Mouse (Mus musculus) spleen, adult 12 weeks (tissue): ENCODE measurements around the gene Pdik1l.
"Not testable (repeated sequence)": the region's sequence is repeated elsewhere in the genome, so short reads cannot be mapped to it uniquely, and the experiment has no call there.

ENCODE experiments used
- DNase-seq: peaks from one replicate; pipeline ENCODE4 v3.0.0; 2022; ENCODE audit warnings: low spot score

Pdik1l gene

DNA sequence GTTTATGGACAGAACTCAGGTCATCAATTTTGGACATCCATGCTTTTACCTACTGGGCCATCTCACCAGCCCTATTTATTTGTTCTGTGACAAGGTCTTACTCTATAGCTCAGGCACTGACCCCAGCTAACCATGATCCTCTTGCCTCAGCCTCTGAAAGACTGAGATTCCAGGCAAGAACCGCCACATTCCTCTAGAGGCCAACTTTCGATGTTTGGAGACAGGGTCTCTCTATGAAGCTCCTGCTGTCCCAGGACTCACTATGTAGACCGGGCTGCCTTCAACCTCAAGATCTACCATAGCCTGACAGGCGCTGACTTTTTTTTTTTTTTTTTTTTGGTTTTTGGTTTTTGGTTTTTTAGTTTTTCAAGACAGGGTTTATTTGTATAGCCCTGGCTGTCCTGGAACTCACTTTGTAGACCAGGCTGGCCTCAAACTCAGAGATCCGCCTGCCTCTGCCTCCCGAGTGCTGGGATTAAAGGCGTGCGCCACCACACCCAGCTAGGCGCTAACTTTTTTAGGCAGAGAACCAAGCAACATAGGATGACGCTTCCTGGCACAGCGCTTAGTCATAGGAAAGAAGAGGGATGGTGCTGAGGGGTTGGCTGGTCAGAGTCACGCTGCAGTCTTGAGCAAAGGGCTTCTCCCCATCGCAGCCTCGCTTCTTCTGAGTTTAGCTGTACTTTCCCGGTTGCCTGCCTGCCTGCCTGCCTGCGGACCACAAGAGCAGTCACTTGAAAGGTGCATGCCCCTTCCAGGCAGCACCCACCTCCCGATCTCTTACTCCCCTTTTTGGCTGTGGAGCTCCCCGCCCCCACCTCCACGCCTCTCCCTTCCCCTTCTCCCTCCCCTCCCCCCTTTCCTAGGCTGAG, 11.2 kb upstream of the Pdik1l start:
- DNase-seq = no peak

DNA sequence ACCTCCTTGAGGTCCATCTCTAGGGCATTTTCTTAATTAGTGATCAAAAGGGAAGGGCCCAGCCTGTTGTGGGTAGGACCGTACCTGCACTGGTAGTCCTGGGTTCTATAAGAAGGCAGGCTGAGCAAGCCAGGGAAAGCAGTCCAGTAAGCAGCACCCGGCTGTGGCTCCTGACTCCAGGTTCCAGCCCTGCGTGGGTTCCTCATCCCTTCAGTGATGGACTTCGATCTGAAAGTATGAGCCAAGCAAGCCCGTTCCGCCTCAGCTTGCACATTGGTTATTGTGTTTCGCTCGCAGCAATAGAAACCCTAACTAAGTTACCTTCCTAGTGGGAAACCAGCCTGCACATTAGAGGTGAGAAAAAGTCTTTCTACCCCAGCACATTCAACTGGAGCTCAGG, 9.7 kb upstream of the Pdik1l start:
- DNase-seq = no peak

DNA sequence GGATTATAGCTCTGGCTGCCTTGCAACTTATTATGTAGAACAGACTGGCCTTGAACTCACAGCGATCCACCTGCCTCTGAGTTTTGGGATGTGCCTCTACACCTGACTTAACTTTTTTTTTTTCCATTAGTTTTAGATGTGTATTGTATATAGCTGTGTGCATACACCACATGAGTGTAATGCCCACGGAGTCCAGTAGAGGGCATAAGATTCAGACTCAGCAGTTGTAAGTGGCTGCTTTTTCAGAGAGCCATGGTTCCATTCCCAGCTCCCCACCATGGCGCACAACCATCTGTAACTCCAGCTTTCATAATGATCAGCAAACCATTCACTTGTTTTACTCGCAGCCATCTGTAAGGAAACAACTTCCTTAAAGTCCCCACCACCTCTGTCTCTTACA, 8.8 kb upstream of the Pdik1l start:
- DNase-seq = no peak

DNA sequence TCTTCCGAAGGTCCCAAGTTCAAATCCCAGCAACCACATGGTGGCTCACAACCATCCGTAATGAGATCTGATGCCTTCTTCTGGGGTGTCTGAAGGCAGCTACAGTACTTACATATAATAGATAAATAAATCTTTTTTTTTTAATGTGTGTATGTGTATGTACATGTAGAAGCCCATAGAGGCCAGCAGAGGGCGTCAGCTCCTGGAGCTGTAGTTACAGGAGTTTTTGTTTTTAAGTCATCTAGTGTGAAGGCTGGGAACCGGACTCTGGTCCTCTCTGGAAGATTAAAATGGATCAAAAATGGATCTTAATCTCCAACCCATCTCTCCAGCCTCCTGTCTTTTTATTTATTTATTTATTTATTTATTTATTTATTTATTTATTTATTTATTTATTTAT, 8.4 kb upstream of the Pdik1l start:
- not testable (repeated sequence) for DNase-seq

DNA sequence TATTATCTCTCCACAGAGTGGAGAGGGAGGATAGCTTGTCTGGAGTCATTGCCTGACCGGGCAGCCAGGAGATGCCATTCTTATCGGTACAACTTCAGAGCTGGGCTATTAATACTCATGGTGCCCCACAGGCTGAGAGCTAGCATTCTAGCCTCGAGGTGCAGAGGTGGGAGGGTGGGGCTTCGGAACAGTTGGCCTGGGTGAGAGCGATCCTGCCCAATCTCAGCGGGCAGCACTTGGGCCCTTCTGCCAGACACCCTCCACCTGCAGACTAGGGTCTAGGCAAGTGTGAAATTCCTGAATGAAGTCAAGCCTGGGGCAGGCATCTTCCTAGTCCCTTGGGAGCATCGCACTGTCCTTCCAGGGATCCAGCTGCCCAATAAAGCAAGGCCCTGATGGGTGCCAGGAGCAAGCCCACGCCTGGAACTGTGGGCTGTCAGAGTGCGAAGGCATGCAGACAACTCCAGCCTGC, 6.0 kb upstream of the Pdik1l start:
- DNase-seq = no peak

DNA sequence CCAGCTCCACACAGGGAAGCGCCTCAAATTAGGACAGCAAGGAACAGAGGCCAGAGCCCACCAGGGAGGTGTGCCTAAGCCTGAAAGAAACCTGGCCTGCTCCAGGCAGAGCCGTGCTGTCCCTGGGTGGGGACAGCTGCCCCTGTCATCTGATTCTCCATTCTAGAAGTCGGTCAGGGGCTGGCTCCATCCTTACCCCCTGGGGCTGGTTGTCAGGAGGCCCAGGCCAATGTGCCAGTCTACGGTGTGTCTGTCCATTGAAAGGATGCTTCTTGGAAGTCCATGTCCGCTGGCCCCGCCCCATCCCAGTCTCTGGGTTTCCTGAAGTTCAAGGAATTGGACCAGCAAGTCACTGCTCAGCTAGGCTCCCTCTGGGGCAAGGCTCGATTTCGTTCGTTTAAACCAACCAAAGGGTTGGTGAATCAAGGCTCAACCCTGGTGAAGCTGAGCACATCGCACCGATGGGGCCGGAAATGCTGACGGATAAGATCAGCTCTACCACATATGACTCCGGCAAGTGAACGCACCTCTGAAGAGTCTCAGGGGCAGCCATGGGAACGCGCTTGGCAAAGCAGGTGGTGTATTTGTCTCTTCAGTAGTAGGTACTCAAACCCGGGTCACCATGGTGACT, 5.5 kb upstream of the Pdik1l start:
- no peak for DNase-seq

DNA sequence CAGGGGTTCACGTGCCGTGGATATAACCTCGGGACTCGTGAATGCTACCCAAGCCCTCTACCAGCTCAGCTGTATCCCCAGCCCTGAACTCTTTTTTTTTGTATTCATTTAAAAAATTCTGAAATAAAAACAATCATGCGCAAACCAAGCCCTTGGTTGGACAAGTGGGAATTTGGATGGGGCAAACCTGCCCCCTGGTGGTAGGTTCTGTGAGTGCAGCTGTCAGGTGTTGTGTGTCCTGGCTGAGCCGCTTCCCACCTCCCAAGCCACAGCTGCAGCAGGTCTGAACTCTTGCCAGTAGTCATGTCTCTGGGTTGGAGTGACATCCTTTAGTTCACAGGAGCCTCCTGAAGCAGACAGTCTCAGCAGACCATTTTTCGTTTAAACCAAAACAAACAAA, 4.4 kb upstream of the Pdik1l start:
- peak; percentile 68 for DNase-seq

DNA sequence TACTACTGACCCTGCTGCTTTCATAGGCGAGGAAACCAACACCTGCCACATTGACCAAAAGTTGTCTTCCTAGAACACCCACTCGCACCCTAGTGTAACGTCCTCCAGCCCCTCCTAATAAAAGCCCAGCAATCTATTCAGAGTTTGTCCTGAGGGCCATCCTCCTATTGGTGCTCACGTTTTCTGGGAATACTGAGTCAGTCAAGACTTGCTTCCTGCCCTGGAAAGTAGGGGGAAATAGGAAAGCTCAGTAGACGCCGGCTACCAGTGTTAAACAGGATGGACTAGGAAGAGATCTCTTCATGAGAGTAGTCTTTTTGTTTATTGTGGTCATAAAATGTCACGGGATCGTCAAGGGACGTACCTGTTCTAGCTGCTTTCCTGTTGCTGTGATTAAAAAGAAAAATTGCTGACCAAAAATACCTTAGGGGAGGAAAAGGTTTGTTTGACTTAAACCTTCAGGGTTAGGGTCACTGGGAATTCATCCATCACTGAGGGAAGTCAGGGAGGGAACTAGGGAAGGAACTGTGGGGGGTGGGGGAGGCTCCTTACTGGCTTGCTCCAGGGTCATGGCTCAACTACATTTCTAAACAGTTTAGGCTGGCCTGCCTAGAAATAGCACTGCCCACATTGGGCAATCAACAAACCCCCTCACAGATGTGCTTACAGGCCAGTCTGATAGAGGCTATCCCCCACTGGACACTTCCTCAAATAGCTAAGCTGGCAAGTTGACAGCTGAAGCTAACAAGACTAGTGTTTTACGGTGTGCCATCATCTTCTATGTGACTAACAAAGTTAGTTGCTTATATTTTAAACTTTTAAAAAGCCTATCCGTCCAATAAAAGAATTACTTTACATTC, 932 bp upstream of the Pdik1l start:
- DNase-seq = no peak

DNA sequence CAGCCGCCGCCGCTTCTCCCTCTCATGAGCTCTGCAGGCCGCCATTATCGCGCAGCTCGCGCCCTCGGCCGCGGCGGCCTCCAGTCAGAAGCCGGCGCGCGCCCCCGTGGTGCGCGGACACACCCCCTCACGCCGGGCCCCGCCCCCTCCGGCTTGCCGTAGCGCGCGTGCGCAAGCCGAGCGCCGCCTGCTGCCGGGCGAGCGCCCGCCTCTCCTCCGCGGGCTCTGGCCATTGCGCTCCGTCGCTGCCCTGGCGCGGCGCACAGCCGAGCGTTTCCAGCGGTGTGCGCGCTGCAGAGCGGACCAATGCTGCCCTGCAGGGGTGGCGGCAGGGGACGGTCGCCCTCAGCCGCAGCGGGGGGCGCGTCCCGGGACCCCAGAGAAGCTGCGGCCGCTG, 529 bp downstream of the Pdik1l start:
- DNase-seq = peak; percentile 98

DNA sequence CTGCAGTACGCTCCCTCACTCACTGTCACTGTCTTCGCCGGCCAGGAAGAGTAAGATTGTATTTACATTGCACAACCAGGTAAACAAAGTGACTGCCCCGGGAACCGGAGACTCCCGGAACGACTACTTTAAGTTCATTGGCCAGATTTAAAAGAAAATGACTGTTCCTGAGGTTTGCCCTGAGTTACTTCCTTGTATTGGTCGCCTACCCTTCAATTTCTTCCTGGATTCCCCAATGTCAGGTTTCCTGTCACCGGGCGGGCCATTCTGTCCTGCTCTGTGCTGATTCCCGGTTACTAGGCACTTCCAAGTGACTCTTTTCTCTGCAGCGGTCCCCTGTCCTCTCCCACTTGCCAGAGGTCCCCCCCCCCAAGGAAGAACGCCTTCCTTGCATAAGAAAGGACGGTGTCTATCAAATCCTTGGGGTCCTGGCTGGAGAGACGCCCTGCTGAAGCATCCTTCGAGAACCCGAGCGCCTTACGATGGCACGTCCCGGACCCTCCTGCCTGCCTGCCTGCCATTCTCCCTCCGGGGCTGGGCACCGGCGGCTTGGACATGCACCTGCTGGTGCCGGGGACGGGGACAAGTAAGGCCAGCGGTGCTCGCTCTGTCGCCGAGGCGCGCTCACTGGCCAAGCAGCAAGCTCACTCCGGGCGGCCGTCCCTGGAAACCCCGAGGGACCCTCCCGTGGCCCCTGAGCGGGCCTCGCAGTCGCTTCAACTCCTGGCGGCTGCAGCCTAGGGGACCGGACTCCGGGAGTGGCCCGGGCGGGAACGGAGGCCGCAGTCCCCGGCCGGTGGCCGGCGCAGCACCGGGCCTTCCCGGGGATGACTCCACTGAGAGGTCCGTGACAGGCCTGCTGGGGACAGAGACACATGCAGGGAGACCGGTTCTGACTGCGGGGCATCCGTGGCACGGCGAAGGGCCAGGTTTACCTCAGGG, 1.2 kb downstream of the Pdik1l start:
- no peak for DNase-seq

DNA sequence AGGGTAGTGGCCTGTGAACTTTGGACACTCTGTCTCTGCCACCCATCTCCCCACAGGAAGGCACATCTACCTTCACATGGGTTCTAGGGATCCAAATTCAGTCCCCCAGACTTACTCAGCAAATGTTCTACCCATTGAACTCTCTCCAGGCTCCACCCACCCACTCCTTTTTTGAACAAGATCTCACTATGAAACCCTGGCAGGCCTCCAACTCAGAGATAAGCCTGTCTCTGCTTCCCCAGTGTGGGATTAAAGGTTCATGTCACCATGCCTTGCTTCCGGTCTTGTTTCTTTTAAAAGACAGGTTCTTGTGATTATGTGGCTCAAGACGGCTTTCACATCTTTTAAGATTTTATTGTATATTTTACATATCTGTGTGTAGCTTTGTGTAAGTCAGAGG, 2.8 kb downstream of the Pdik1l start:
- peak; percentile 64 for DNase-seq

DNA sequence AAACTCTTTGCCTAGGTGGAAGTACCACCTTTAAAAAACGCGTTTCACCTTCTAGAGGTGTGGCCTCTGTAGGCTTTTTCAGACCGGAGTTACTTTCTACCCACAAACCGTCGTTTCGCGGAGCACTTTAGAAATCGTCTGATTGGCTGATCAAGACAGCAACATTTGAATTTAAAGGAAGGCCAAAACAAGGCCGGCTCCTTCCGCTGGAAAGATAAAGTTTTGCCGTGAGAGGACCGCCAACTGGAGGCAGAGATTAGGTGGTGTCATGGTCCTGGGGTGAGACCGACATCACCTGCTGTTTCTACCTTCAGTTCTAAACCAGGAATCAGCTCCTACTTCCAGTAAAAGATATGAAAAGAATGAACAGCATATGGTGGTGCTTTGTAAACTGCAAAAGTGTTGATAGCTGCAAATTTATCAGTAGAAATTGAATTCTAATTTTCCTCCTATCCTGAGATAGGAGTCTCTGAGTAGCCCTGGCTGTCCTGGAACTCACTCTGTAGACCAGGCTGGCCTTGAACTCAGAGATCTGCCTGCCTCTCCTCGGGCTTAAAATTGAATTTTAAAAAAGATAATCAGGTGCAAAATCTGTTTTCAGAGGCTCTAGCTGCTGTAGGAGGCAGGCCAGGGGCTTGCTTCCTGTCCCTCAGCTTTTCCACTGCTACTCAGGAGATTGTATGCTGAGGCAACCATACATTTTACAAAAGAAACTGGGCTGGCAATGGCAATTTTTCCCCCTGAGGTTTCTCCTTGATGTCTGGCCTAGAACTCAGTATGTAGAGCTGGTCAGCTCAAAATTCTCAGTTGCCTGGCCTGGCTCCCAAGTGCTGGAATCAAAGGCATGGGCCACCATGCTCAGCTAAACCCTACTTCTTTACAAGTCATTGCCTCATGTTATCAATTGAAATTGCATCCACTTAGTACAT, 14.0 kb downstream of the Pdik1l start:
- no peak for DNase-seq

DNA sequence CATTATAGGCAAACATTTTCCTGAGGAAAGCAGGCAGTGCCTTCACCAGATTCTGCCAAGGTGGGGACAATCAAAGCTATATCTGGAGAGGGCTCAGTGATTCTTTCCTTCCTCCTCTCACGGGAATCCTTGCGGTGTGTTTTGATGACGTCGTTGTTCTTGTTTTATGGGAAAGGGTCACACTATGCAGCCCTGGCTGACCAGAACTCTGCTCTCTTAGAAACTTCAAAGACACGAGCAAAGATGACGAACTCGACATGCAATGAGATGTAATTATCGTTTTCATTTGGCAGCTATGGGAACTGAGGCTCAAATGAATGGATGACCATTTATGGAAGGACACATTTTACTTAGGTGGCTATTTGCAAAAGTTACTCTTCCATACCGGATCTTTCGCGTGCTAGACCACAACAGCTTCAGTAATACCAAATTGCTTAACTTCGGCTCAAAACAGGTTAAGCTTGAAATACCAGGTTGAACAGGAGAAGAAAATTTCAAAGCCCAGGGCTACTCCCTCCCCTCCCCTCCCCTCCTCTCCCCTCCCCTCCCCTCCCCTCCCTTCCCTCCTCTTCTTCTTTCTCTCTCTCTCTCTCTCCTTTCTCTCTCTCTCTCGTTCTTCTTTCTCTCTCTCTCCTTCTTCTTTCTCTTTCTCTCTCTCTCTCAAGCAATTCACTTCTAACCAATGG, 14.8 kb downstream of the Pdik1l start:
- no peak for DNase-seq

DNA sequence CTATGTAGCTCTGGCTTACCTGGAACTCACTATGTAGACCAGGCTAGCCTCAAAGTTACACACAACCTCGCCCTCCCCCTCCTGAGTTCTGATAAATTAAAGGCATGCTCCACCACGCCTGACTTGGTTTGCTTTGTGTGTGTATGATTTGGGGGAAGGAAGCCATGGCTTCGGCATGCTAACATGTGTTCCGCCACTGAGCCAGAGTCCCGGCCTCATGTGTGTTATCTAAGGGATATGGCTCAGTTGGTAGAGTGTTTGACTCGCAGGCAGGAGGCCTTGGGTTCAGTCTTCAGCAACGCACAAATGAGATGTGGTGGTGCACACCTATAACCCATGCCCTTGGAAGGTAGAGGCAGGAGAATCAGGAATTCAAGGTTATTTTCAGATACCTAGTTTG, 15.7 kb downstream of the Pdik1l start:
- no peak for DNase-seq

DNA sequence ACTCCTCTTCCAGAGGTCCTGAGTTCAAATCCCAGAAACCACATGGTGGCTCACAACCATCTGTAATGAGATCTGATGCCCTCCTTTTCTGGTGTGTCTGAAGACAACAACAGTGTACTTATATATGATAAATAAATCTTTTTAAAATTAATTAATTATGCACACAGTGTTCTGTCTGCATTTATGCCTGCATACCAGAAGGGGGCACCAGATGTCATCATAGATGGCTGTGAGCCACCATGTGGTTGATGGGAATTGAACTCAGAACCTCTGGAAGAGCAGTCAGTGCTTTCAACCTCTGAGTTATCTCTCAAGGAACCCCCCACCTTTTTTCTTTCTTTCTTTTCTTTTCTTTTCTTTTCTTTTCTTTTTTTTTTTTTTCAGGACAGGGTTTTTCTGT, 18.1 kb downstream of the Pdik1l start:
- DNase-seq = not testable (repeated sequence)

DNA sequence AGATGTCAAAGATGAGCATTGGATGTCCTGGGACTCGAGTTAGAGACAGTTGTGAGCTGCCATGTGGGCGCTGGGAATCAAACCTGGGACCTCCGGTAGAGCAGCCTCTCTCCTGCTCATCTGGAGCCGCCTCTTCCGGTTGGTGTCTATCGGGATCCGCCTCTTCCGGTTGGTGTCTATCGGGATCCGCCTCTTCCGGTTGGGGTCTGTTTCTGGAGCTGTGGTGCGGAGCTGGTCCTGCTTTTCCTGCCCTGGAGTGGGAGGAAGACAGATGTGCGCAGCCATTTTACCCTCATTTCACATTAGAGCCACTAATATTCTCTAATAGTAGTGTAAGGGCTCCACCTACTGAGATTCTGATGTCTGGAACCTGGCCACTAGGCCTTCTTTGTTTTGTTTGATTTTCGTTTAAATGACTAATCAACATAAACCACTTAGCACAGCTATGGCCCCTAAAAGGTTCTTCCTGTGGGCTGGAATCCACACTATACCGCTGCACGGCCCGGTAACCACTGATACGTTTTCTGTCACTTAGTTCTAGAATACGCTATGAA, 19.5 kb downstream of the Pdik1l start:
- DNase-seq = no peak

DNA sequence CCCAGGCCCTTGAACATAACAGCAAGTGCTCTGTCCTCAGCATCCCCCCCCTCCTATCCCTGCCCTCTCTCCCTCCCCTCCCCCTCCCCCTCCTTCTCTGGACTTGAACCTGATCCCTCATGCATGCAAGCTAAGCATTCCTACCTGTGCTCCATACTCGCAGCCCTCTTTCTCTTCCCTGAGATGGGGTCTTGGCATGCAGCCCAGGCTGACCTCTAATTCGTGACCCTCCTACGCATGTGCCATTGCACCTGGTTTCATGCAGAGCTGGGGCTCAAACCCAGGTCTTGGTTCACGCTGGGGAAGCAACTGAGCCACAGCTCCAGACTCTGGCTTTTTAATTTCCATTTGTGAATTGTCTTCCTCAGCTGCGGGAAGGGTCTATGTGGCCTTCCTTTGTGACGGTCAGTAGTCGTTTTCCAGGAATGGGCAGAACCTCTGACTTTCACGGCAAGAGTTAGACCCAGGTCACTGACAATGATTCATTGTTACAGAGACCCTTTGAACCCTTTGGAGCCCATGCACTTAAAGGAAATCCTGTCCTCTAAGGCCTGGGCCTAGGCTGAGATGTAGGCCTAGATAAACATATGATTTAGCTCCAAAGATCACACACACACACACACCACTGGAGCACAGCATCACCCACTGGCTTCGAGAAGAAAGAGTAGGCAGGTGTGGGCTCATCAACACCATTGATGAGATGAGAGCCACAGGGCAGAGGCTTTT, 21.7 kb downstream of the Pdik1l start:
- DNase-seq = no peak

DNA sequence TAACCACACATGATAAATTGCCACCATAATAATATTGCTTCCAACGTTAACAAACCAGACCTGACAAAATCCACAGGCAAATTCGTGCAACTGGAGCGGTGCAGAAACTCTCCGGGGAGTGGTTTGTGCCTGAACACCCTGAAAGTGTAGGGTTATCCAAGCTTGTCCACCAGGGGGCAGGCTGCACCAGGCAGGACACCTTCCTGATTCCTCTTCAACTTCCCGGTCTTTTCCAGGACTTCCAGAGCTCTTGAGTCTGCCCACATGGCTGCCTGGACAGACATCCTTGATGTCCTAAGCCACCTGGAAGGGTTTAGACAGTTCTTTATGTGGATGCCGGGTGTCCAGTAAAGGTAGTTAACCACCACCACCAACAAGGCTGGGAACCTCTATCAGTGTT, 24.5 kb downstream of the Pdik1l start:
- no peak for DNase-seq

DNA sequence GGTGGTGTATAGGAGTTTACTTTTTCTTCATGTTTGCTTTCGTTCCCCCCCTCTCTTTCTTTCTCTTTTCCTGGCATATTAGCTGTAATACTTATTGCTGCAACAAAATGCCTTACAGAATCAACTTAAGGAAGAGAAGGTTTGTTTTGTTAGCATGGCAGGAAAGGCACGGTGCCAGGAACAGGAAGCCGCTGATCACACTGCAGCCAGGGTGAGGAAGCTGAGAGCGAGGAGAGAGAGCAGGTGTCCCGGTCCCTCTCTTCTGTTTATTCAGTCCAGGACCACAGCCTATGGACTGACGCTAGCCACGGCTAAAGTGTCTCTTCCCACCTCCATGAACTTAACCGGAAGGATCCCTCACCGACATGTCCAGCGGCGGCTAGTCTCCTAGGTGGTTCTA, 29.3 kb downstream of the Pdik1l start:
- no peak for DNase-seq
